Mouse (Mus musculus) gastrocnemius, postnatal 14 days (tissue): Measurements from ENCODE around the gene P2rx2. TPM values are rescaled to one million over a fixed set of nuclear protein-coding genes. Genes with fewer than 3 reads are reported as not detected.
A peak's percentile ranks its signal among the peaks of the same experiment; 100 is the strongest.

Experiments
- DNase-seq: peaks from one replicate; pipeline ENCODE4 v3.0.0; 2021; ENCODE audit warnings: mixed read lengths
- intact Hi-C: fragments of 180-260 bp; cut with DNase I; formaldehyde crosslinking; loops from one replicate; pipeline ENCODE4 v1.15.1; 2025; ENCODE audit warnings: low total_unique reads
- long read RNA-seq, 2 experiments: library from polyadenylated mRNA; stranded (forward); transcript quantifications; one replicate each; pipeline ENCODE4 v2.0.0; 2021
- total RNA-seq, 2 experiments: library from RNA; stranded (reverse); gene quantifications; 2 replicates each; pipeline ENCODE4 v1.2.3; 2021

The P2rx2 gene
- not detected for total RNA-seq
- long read RNA-seq, experiment 1 = 0 reads
- long read RNA-seq, experiment 2 = 0 reads

DNA sequence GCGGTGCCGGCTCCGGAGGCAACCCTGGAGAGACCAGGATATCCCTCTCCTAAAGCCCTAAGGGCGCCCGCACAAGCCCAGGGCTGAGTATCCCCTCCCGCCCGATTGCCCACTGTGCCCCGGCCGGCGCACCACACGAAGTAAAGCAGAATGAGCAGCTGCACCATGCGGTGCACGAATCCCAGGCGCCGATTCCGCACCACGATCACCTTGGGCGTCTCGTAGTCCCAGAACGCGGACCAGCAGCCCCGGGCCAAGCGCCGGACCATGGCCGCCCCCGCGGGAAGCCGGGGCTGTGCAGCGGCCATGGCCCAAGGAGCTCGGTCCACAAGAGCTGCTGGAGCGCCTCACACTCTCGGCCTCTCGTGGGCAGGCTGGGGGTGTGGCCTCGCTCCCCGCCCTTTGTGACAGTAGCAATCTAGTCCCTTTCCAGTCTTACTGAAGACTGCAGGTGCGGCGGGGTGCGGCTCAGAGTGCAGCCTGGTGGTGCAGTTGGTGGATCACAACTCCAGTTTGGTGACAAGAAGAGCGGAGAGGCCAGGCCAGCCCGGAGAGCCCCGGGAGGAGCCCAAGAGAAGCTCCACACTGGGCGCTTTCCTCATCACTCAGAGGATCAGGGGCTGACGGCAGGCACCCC is at the start of gene P2rx2:
Gene P2rx2, minus strand, starts transcription at position 565 of the 637 bp plus-strand sequence.
- DNase-seq = peak; percentile 38
- intact Hi-C loops = no loop called here

DNA sequence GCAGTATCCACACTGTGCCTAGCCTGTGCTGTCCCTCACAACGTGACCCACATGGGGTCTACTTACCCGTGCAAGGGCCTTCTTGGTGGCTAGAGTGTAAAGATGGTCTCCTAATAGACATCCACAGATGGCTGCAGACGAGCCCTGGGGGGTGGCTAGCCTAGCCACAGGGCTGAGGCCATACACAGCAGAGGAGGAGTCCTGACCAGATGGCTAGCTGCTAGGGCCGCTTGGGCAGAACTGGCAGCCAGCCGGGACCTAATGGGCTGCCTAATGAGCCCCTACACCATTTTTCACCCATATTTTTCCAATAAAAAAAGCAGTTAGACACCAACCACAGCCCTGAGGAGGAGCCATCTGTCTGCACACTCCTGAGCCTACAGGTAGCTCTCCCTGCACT is 49.7 kb upstream of the P2rx2 start:
- intact Hi-C loops = no loop called here
- no peak for DNase-seq

DNA sequence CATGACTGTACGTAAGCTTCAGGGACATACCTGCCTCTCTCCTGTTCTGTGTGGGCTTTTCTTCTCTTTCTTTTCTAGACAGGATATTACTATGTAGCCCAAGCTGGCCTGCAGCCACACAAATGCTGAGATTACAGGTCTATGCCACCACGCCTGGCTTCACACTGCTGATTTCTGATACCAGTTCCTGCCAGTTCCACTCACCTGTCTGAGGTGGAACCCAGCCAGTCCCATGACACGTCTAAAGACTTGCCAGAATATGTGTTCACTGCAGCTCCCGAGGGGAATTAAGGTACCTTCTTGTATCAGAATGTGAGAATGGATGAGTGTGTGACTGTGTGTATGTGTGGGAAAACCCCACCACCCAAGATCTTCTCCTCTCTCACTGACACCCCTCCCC is 47.6 kb upstream of the P2rx2 start:
- no peak for DNase-seq
- intact Hi-C loops = no loop called here

DNA sequence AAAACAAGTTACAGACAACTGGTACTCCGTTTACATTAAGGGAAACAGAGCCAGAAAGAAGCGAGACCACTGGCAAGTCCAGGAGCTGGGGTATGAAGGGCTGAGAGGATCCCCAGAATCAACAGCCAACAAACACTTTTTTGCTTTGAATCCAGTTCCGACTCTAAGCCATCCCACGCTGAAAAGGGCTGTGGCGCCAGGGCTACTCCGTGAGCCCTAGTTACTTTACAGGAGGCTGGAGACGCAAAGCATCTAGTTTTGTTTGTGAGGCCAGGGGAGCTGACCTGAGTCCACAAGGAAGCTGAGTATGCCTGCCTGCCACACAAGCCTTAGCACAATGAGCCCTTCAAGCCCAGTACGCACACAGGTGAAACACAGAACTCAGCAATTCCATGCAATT is 44.3 kb upstream of the P2rx2 start:
- intact Hi-C loops = no loop called here
- DNase-seq = no peak

DNA sequence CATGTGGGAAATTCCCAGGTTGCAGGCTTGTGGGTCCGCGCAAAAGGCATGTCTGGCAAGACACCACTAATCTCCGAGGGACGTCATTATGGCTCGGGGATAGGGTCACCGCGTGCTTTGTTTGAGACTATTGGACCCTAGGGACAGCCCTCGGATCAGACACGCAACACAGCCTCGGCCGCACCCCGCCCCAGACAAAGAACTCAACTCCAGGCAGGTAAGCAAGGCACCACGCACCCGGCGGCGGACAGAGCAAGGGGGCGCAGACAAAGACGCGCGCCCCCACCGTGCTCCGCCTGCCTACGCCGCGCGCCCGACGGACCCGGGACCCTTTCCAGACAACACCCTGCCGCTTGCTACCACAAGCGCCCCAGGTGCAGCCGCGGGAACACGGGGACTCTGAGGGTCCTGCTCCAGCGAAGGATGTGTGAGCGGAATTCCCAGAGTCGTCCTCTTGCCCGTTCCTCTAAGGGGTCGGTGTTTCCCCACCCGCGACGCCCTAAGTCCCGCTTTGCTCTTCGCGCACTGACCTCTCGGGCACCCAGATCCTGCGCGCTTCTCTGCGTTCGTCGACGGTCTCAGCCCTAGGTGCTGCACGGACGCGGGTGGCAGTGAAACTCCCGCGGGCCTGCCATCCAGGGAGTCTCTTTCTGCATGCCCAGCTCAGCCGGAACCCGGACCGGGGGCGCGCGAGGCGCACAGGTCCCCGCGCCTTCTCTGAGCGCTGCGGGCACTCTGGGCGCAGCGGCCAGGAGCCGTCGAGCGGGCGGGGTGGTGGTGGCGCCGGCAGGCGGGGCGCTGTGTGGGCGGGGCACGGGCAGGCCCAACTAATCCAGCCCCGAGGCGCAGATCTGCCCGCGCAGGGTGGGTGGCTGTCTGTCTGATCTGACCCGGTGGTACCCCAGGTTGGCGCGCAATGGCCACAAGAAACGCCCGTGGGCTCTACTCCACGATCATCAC is 43.6 kb upstream of the P2rx2 start:
- intact Hi-C loops = no loop called here
- peak; percentile 76 for DNase-seq

DNA sequence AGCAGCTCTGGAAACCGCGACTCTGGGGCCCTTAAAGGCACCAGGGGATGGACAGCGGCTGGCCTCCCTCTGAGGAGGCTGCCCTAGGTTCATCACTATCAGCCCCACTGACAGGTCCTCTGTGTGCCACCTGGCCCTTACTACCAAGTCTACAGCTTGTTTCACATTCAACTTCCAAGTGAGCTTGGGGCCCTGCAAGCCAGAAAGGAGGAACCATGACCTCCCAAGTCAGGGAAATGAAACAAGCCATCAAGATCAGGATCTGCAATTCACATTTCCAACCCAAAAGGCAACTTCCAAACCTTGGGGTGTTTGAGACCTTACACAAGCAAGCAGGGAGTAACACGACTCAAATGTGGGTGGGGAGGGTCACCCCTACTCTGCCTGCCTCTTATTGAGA is 42.3 kb upstream of the P2rx2 start:
- intact Hi-C loops = no loop called here
- no peak for DNase-seq

DNA sequence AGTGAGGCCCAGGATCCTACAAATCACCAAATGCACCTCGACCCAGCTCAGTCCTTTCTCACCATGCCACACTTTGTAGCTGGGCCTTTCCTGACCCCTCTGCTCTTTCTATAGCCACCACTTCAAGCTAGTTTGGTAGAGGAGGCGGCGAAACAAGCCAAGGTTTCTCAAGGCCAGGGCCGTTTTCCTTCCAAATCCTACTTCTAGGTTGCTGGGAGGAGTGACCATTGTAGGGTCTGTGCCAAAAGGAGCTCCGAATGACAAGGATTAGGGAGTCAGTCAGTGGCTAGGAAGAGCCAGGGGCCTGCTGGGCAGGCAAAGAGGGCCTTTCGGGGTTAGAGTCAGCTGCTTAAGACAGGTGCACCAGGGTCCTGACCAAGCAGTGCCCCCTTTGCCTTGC is 41.5 kb upstream of the P2rx2 start:
- intact Hi-C loops = no loop called here
- no peak for DNase-seq

DNA sequence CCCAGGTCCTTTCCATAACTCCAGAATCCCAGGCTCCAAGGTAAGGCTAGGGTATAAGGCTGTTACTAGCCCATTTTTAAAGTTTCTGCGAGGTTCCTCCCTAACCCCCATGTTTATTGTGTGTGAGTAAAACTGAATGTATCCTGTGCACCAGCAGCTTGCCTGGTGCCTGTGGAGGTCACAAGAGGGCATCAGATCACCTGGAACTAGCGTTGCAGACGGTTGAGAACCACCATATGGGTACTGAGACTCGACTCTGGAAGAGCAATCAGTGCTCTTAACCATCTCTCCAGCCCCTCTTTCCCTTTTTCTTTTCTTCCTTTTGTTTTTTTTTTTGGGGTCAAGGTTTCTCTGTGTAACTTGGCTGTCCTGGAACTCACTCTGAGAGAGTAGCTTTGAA is 36.8 kb upstream of the P2rx2 start:
- intact Hi-C loops = no loop called here
- no peak for DNase-seq

DNA sequence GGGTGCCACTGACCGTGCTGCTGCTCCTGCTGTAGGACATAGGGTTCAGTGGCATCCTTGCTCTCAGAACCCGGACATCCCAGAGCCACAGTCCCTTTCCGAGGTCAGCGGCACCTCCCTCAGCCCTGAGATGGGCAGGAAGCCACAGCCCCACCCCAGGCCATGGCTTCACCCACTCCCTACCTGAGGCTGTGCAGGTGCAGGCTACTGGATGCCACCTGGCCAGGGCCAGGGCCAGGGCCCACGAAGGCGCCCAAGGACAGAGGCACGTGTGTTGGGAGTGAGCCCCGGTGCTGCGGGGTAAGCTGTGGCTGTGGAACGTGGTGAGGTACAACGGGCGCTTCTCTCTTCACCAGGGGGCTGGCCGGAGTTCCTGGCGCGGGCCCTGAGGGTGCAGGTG is 36.1 kb upstream of the P2rx2 start:
- intact Hi-C loops = no loop called here

DNA sequence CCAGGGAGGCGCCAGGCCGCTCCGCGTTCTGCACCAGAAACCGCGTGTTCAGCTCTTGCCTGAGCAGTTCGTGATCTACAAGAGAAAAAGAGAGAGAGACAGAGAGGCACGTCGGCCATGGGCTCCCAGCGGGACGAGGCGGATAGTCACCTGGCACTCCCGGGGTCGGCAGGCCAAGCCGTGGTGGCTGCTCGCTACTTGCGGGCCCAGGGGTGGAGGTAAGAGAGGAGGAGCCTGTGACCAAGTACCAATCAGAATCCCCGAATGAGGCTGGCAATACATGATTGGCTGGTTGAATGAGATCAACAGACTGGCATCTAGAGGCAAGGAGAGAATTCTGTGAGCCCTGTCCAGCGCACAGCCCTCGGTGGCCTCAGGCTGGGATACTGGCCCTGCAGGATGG is 35.2 kb upstream of the P2rx2 start:
- no peak for DNase-seq
- intact Hi-C loops = no loop called here

More for the DNA sequence above, 36.1 kb upstream of the P2rx2 start:
- no peak for DNase-seq

DNA sequence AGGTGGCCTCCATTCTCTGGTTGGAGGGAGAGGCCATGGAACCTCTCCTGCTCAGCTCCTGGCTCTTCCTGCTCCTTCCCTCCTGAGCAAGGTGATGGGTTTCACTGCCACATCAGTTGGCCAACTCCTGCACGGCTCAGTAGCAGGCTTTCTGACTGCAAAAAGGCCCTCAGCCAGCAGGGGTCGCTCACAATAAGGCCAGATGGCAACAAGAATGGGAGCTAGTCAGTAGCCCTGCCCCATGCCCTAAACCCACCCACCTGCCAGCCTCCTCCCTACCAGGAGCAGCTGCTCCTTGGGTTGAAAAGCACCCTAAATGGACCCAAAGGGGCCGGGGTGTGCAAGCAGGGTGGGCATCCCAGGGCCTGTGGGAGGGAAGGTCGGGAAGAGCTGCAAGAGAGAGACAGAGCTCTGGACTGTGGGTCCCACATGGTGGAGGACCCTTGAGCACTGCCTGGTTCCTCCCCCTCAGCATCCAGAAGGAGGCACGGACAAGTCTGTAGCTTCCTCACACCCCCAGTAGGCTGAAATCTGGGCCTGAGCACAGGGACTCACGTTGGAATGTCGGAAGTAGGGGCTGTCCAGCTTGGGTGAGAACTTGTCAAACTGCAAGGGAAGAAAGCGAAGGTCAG is 33.9 kb upstream of the P2rx2 start:
- peak; percentile 73 for DNase-seq
- intact Hi-C loops = loop anchor here (2.0 kb wide), 1 partner anchor 52 kb away; no protein-coding TSS in a partner anchor

DNA sequence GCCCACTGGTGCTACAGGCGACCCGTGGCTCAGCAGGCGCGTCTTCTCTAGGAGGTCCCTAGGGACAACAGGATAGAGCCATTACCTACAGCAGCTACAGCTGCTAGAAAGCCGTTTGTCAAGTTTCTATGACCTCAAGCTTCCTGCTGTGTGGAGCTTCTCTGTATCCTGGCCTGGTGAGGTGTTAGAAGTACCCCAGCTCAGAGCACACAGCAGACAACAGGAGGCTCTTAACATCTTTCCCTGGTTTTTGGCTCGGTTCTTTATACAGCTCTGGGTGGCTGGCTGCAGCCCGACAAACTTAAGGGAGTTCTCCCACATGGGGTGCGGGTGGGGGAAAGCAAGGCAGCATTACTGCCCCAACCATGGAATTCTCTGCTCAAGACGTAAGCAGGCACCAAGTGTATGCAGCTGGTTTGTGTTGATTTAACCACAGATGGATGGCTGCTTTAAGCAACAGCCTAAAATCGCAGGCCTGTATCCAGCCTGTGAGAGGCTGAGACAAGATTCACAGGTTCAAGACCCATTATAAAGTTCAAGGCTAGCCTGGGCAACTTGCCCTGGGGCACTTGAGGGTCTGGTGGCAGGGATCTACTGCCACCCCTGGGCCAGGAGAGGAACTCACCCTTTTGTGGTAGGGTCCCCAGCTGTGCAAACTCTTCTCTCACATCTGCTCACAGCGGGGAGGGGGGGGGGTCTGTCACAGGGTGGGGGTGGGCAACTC is 21.0 kb upstream of the P2rx2 start:
- intact Hi-C loops = no loop called here

DNA sequence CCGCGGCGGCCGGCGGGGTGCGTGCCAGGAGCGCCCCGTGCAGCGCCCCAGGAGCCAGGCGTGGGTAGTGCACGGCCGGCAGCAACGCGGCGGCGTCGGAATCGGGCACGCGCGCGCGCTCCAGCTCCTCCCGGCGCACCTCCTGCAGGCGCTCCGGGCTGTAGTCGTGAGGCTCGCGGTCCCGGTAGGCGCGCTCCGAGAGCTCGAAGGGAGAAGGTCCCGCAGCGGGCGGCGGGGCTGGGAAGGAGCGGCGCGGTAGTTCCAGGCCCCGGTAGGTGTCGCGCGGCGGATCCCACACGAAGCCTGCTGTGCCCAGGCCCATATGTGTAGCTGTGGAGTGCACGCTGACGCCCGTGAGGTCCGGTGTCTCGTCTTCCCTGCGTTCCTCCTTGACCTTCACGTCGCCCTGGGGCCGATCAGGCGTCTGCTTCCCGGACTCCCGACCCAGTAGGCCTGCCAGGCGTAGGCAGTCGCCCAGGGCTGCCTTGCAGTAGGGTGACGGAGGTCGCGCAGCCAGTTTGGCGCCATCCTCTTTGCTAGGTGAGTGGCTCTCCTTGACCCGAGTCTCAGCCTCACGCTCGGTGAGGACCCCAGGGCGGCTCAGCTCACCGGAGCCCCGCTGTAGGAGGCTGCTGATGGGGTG is 20.3 kb upstream of the P2rx2 start:
- intact Hi-C loops = no loop called here
- DNase-seq = peak; percentile 86

More for the DNA sequence above, 21.0 kb upstream of the P2rx2 start:
- DNase-seq = no peak

DNA sequence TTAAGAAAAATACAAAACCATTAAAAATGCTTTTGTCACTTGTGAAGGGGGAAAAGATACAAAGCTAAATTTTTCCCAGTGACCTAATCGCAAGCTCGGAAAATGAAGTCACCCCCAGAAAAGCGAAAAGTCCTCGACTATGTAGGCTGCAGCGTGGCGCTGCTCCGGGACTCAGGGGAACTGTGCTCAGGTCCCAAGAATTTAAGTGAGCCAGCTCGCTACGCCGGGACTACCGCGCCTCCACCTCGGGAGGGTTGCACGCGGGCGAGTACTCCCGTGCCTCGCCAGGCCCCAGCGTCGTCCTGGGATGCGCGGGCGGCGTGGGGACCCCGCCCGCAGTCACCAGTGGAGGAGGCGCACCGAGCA is 19.8 kb upstream of the P2rx2 start:
- no peak for DNase-seq
- intact Hi-C loops = no loop called here

DNA sequence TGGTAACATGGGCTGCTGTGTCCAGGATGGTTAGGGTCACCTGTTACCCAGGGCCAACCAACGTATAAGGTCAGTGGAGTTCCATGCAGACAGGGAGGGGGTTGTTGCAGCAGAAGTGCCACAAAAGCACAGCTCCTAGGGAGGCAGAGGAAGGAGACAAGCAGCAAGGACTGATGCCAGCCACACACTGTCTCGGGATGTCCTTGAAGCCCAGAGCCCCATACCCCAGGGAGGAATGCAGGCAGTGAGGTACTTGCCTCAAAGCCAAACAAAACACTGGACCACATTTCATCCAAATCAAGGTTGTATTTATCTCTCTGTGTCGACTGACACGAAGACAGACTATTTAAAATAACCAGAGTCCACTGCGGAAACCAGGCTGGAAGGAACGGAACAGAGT is 18.5 kb upstream of the P2rx2 start:
- no peak for DNase-seq
- intact Hi-C loops = no loop called here

DNA sequence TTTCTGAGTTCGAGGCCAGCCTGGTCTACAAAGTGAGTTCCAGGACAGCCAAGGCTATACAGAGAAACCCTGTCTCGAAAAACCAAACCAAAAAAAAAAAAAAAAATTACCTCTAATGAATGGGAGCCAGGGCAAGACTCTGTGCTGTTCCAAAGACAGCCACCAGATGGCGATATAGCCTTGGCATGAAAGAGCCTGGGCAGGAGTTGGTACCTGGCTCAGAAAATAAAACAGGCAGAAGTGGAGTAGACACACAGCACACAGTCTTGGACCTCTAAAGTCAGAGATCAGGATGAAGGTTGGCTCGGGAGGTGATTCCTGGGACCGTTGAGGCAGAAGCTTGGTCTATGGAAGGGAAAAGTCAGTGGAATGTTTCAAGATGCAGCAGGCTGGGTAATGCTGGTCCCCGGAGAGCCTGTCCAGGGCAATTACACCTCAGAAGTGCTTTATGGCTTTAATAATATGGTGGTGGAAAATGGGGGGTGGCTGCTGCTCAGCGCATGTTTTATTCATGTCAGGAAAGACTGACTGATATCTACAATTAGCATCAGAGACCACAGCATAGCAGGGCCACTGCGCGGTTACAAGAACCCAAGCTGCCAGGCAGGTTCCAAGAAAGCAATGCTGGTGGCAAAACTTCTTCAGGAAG is 14.6 kb upstream of the P2rx2 start:
- DNase-seq = peak; percentile 66
- intact Hi-C loops = loop anchor here (5.0 kb wide), 2 partner anchors 75 to 280 kb away; no protein-coding TSS in a partner anchor

DNA sequence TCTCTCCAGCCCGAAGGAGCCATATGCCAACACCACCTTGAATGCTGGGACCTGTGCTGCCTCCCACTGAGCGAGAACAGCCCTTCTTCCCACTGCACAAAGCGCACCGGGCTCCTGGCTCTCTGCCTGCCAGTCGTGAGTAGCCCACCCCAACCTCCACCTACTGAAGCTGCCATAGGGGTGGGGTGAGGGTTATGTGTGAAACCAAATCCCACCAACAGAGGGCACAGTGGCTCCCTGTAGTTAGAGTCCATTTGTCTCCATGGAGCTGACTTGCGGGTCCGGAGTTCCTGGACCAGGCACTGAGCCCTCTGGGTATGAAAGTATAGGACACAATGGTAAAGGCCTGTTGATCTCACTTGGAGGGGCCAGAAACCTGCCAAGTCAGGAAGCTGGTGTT is 11.7 kb upstream of the P2rx2 start:
- intact Hi-C loops = loop anchor here (5.0 kb wide), 2 partner anchors 78 to 283 kb away; no protein-coding TSS in a partner anchor
- no peak for DNase-seq

DNA sequence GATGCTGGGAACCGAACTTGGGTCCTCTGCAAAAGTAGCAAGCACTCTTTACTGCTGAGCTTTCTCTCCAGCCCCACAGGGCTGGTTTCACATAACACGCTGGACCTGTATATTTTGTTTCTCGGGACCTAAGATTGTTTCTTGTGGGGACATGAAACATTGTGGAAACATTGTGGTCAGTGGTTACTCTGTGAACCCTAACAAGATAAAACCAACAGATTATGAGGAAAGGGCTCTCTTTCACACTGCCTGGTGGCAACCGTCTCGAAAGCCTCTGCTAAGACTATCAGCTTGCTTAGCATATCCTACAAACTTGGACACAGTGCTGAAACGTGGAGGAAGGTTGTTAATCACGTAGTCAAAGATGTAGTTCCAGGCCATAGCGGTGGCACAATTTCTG is 4.0 kb upstream of the P2rx2 start:
- intact Hi-C loops = no loop called here
- DNase-seq = no peak

DNA sequence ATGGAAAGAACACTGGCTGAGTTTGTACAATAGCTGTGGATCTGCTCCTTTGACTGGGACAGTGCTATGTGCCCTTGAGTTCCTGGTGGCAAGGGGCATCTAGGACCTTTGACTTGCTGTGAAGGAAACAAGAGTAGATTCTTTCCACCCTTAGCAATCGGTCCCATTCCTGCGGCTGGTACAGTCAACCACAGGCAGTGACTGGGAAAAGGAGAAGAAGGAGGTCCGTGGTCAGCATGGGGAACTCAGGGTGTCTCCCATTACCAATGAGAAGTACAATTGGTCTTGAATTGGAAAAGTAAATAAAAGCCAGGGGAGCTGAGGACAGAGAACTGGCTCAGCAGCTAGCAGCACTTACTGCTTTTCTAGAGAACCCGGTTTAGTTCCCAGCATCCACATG is 2.5 kb upstream of the P2rx2 start:
- DNase-seq = no peak
- intact Hi-C loops = no loop called here
